Mouse (Mus musculus): ENCODE results near the gene Rbm47. TPM values are rescaled to one million over a fixed set of nuclear protein-coding genes. Genes with fewer than 3 reads are reported as not detected.

Rbm47 gene
- polyA plus RNA-seq, 1 experiment, result 12.7 TPM

- no peak for TF ChIP-seq CTCF (IDR thresholded peaks at IDR 0.05; ENCODE audit: borderline replicate concordance, control insufficient read depth, extremely low read depth, insufficient read depth, low read length, poor library complexity)
- TF ChIP-seq POLR2A (IDR thresholded peaks at IDR 0.05; ENCODE audit: control insufficient read depth, extremely low read depth, insufficient read depth, low read length, poor library complexity), result no peak
- H3K36me3 ChIP-seq (ENCODE audit: control insufficient read depth, insufficient read depth, low read length), result no peaks in the 10 kb centered on the region
- 58% methylated on average over 12 of the region's 12 CpGs for WGBS
- no peak overlapping the region for H3K27ac ChIP-seq (ENCODE audit: control insufficient read depth, insufficient read depth, low read length)
- H3K4me1 ChIP-seq (replicated peaks; ENCODE audit: control insufficient read depth, insufficient read depth, low read length), result peaks cover 42% of the 10 kb centered on the region
- no peak for DNase-seq
- H3K4me3 ChIP-seq (ENCODE audit: control insufficient read depth, insufficient read depth, low read length), result no peak overlapping the region
- no peaks in the 10 kb centered on the region for H3K27me3 ChIP-seq (ENCODE audit: control insufficient read depth, insufficient read depth, low read length)
Observed at GRCm38 (mm10) chr5:66076685-66077301, 96.1 kb downstream of the Rbm47 start.

DNA sequence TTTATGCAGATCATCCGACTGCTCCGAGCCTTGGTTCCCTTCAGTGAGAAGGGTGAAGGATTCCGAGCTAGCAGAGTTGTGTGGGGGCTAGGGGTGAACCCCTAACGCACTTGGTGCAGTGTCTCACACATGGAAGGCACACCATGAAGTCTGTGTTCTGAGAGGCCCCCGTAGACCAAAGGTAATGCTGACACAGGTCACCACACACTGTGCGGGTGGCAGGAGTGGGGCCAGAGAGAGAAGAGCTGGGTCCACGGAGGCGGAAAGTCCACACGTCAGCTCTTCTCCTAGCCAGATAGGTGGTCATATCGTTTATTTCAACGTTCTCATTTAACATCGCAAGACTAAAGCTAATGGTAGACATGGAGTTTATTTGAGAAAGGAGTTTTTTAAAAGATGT is 97.0 kb downstream of the Rbm47 start:
- DNase-seq, result no peak
- Histone ChIP-seq H3K27ac (ENCODE audit: control insufficient read depth, insufficient read depth, low read length) (peak overlapping the region; percentile 99), H3K4me3 (ENCODE audit: control insufficient read depth, insufficient read depth, low read length) (no peak overlapping the region), H3K27me3 (ENCODE audit: control insufficient read depth, insufficient read depth, low read length) (no peaks in the 10 kb centered on the region), H3K4me1 (replicated peaks; ENCODE audit: control insufficient read depth, insufficient read depth, low read length) (peaks cover 46% of the 10 kb centered on the region), H3K36me3 (ENCODE audit: control insufficient read depth, insufficient read depth, low read length) (no peaks in the 10 kb centered on the region)
- 97% methylated on average over 12 of the region's 12 CpGs for WGBS
- TF ChIP-seq POLR2A (IDR thresholded peaks at IDR 0.05; ENCODE audit: control insufficient read depth, extremely low read depth, insufficient read depth, low read length, poor library complexity) (no peak), CTCF (IDR thresholded peaks at IDR 0.05; ENCODE audit: borderline replicate concordance, control insufficient read depth, extremely low read depth, insufficient read depth, low read length, poor library complexity) (no peak)

DNA sequence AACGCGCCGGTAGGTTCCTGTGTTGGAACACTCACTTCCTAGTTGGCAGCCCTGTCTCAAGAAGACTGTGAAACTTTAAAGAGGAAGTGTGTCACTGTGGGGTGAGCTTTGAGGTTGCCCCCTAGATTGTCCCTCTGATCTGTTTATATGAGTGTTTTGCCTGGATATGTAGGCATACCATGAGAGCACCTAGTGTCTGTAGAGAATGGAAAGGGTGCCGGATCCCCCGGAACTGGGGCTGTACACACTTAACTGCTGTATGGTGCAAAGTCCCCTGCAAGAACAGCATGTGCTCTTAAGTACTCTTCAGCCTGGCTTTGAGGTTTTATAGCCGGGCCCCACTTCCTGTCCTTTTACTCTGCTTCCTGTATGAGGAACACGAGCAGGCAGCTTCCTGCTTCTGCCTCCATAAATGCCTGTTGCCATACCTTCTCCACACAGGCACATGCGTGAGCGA is 97.9 kb downstream of the Rbm47 start:
- peak; percentile 80 for DNase-seq
- H3K36me3 ChIP-seq (ENCODE audit: control insufficient read depth, insufficient read depth, low read length), result no peaks in the 10 kb centered on the region
- 6% methylated on average over 9 of the region's 9 CpGs for WGBS
- no peak overlapping the region for H3K4me3 ChIP-seq (ENCODE audit: control insufficient read depth, insufficient read depth, low read length)
- H3K27ac ChIP-seq (ENCODE audit: control insufficient read depth, insufficient read depth, low read length), result peak overlapping the region; percentile 99
- H3K27me3 ChIP-seq (ENCODE audit: control insufficient read depth, insufficient read depth, low read length), result no peaks in the 10 kb centered on the region
- TF ChIP-seq POLR2A (IDR thresholded peaks at IDR 0.05; ENCODE audit: control insufficient read depth, extremely low read depth, insufficient read depth, low read length, poor library complexity) (no peak), CTCF (IDR thresholded peaks at IDR 0.05; ENCODE audit: borderline replicate concordance, control insufficient read depth, extremely low read depth, insufficient read depth, low read length, poor library complexity) (no peak)
- H3K4me1 ChIP-seq (replicated peaks; ENCODE audit: control insufficient read depth, insufficient read depth, low read length), result peaks cover 49% of the 10 kb centered on the region

DNA sequence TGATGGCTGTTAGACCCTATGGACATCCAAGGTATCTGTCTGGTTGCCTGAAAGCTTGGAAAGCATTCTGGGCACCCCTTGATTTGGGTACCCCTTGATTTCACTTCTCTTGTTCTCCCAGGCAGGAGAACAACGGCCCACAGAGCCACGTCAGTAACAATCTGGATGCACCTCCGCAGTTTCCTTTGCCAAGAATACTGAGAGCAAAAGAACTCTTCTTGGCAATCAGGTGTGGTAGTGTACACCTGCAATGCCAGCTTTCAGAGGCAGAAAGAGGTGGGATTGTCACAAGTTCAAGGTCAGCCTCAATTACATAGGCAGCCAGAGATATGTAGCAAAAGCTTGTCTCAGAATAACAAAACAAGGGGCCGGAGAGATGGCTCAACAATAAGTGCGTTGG is 98.7 kb downstream of the Rbm47 start:
- DNase-seq, result no peak
- H3K27me3 ChIP-seq (ENCODE audit: control insufficient read depth, insufficient read depth, low read length), result no peaks in the 10 kb centered on the region
- peak overlapping the region; percentile 99 for H3K27ac ChIP-seq (ENCODE audit: control insufficient read depth, insufficient read depth, low read length)
- 85% methylated on average over 5 of the region's 5 CpGs for WGBS
- H3K4me1 ChIP-seq (replicated peaks; ENCODE audit: control insufficient read depth, insufficient read depth, low read length), result peaks cover 55% of the 10 kb centered on the region
- no peak overlapping the region for H3K4me3 ChIP-seq (ENCODE audit: control insufficient read depth, insufficient read depth, low read length)
- no peak for TF ChIP-seq CTCF (IDR thresholded peaks at IDR 0.05; ENCODE audit: borderline replicate concordance, control insufficient read depth, extremely low read depth, insufficient read depth, low read length, poor library complexity)
- TF ChIP-seq POLR2A (IDR thresholded peaks at IDR 0.05; ENCODE audit: control insufficient read depth, extremely low read depth, insufficient read depth, low read length, poor library complexity), result no peak
- H3K36me3 ChIP-seq (ENCODE audit: control insufficient read depth, insufficient read depth, low read length), result no peaks in the 10 kb centered on the region

GRCm38 (mm10) chr5:66073604-66074164 is 99.2 kb downstream of the Rbm47 start:
- WGBS, result 67% methylated on average over 12 of the region's 12 CpGs
- Histone ChIP-seq H3K4me3 (ENCODE audit: control insufficient read depth, insufficient read depth, low read length) (no peak overlapping the region), H3K27ac (ENCODE audit: control insufficient read depth, insufficient read depth, low read length) (peak overlapping the region; percentile 99), H3K4me1 (replicated peaks; ENCODE audit: control insufficient read depth, insufficient read depth, low read length) (peaks cover 57% of the 10 kb centered on the region), H3K27me3 (ENCODE audit: control insufficient read depth, insufficient read depth, low read length) (no peaks in the 10 kb centered on the region), H3K36me3 (ENCODE audit: control insufficient read depth, insufficient read depth, low read length) (no peaks in the 10 kb centered on the region)
- TF ChIP-seq CTCF (IDR thresholded peaks at IDR 0.05; ENCODE audit: borderline replicate concordance, control insufficient read depth, extremely low read depth, insufficient read depth, low read length, poor library complexity) (no peak), POLR2A (IDR thresholded peaks at IDR 0.05; ENCODE audit: control insufficient read depth, extremely low read depth, insufficient read depth, low read length, poor library complexity) (no peak)
- DNase-seq, result no peak

- 14% methylated on average over 8 of the region's 8 CpGs for WGBS
- Histone ChIP-seq H3K4me3 (ENCODE audit: control insufficient read depth, insufficient read depth, low read length) (no peak overlapping the region), H3K27me3 (ENCODE audit: control insufficient read depth, insufficient read depth, low read length) (no peaks in the 10 kb centered on the region), H3K27ac (ENCODE audit: control insufficient read depth, insufficient read depth, low read length) (no peak overlapping the region), H3K36me3 (ENCODE audit: control insufficient read depth, insufficient read depth, low read length) (no peaks in the 10 kb centered on the region), H3K4me1 (replicated peaks; ENCODE audit: control insufficient read depth, insufficient read depth, low read length) (peaks cover 56% of the 10 kb centered on the region)
- TF ChIP-seq POLR2A (IDR thresholded peaks at IDR 0.05; ENCODE audit: control insufficient read depth, extremely low read depth, insufficient read depth, low read length, poor library complexity), result no peak
- no peak for TF ChIP-seq CTCF (IDR thresholded peaks at IDR 0.05; ENCODE audit: borderline replicate concordance, control insufficient read depth, extremely low read depth, insufficient read depth, low read length, poor library complexity)
- DNase-seq, result no peak
Observed at GRCm38 (mm10) chr5:66071722-66072121, 101.2 kb downstream of the Rbm47 start.

Measured in thymus, adult 2 months (tissue).